Mouse (Mus musculus) small intestine, adult 2 months (tissue): ENCODE results near the gene Capns2.

Source experiments
- CTCF ChIP-seq: fragments of 200-500 bp; IDR thresholded peaks from 2 replicates; pipeline ENCODE4 v1.5.1; 2012; ENCODE audit warnings: low read depth, mild to moderate bottlenecking, control low read depth, inconsistent platforms, low read length, moderate library complexity, mixed read lengths; ENCODE audit not compliant: insufficient replicate concordance, insufficient read length; ENCODE audit errors: extremely low read depth
- POLR2A ChIP-seq: fragments of 200-500 bp; IDR thresholded peaks from 2 replicates; pipeline ENCODE4 v1.6.1; 2012; ENCODE audit warnings: low read depth, mild to moderate bottlenecking, control low read depth, inconsistent platforms, low read length, moderate library complexity

DNA sequence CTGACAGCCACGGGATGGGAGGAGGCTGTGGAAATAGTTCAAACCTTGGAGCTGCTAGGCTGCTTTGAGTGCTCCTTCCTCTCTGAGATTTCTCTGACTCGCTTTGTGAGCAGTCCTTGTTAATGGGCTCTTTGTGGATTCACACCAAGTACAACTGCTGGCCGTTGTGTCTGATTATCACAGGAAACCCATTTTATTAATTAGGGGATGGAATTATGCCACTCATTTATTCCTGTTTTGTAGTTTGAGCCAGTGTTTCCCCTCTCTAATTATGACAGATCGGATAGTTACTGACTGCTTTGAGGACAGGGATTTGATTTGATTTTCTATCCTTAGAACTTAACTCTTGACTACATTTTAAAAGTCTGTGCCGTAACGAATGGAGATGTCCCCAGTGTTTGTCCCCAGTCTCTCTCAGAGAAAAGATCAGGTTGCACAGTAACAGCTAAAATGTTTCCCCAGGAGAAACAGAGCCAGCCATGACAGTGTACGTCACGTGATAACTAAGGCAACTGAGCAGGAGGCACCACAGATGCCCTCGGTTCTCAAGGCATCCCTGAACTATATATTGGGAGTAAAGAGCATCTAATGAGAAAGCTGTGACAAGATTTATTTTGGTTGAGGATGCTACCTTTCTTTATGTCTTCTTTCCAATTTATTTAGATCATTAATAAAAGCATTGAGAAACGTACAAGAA is 29.0 kb upstream of the Capns2 start:
- TF ChIP-seq CTCF = no peak
- TF ChIP-seq POLR2A = no peak
